13 mouse cellular contexts compared by ENCODE assay signal in genomic region chr8:12932520-12932919, GRCm38 (mm10).
"Had no signal": no experiment of that assay in that cellular context is flagged by ENCODE, and none has a peak within 500 bp of the region (broad histone marks: within the 10 kb centered on the region; RNA-seq: fewer than 3 reads in every experiment).

No protein-coding gene starts in this region.

- H3K9ac ChIP-seq: limb, embryonic 15.5 days; liver, embryonic 12.5 days; lung, embryonic 14.5 days; neural tube, embryonic 13.5 days had no signal

- ATAC-seq: liver, embryonic 12.5 days had no signal

- H3K36me3 ChIP-seq: limb, embryonic 15.5 days; liver, embryonic 12.5 days; neural tube, embryonic 13.5 days had no signal

- H3K4me1 ChIP-seq: liver, embryonic 12.5 days had no signal

- H3K27ac ChIP-seq: limb, embryonic 15.5 days; liver, embryonic 12.5 days had no signal

- DNase-seq: kidney, adult 11 months; kidney, postnatal 14 days; layer of hippocampus, adult 9-11 months; layer of hippocampus, postnatal 36 days; lung, embryonic 14.5 days; lung, postnatal 14 days; midbrain, embryonic 14.5 days; right cerebral cortex, postnatal 14 days; thymus, adult 18-20 months; thymus, postnatal 14 days had no signal

- H3K9me3 ChIP-seq: limb, embryonic 15.5 days; liver, embryonic 12.5 days; neural tube, embryonic 13.5 days had no signal

- H3K4me2 ChIP-seq: limb, embryonic 15.5 days; liver, embryonic 12.5 days; neural tube, embryonic 13.5 days had no signal

- H3K4me3 ChIP-seq: limb, embryonic 15.5 days; liver, embryonic 12.5 days; neural tube, embryonic 13.5 days had no signal

- H3K27me3 ChIP-seq: limb, embryonic 15.5 days; neural tube, embryonic 13.5 days had no signal
